Mouse (Mus musculus) C3H10T1/2 (cell line): ENCODE measurements around the gene Napa. TPM values are rescaled to one million over a fixed set of nuclear protein-coding genes. Genes with fewer than 3 reads are reported as not detected.

Experiments
- polyA plus RNA-seq, 2 experiments: library from polyadenylated mRNA; unstranded; fragments of >200 nt; fragmentation: generic; extraction: Trizol; gene quantifications; one replicate each; pipeline ENCODE4 v1.2.1; 2012; ENCODE audit warnings: missing spikeins in 2 of 2

The Napa gene
- 100 to 1,000 TPM in 1 of 2 experiments, 10 to 100 TPM in 1; 94.8 to 117 TPM for polyA plus RNA-seq

GRCm38 (mm10) chr7:16098021-16099017 is at the start of gene Napa:
Gene Napa (plus strand): TSS chr7:16098458.

GRCm38 (mm10) chr7:16061219-16062098 is 36.8 kb upstream of the Napa start, which contains the start of gene Zfp541:
Gene Zfp541 (plus strand): TSS chr7:16061814.

GRCm38 (mm10) chr7:16119569-16120261 is 21.5 kb downstream of the Napa start, which contains the start of gene Kptn:
Gene Kptn (plus strand): TSS chr7:16119895.

GRCm38 (mm10) chr7:16129421-16129845 is 31.2 kb downstream of the Napa start, which contains the start of gene Slc8a2:
Gene Slc8a2 (plus strand): TSS chr7:16129826.

Other genes starting within 250 kb of the Napa start
- not detected for gene Crx, start 218.5 kb upstream of the Napa start, polyA plus RNA-seq
- gene Crxos, start 215.8 kb upstream of the Napa start, polyA plus RNA-seq = not detected
- gene Selenow, start 176.1 kb upstream of the Napa start, polyA plus RNA-seq = 1,000 to 10,000 TPM in 1 of 2 experiments, 100 to 1,000 TPM in 1; 714 to 1,034 TPM
- gene Nop53, start 152.4 kb upstream of the Napa start, polyA plus RNA-seq = 100 to 1,000 TPM; 323 to 348 TPM
- 100 to 1,000 TPM in 1 of 2 experiments, 10 to 100 TPM in 1; 68.9 to 184 TPM for gene Ehd2, start 130.9 kb upstream of the Napa start, polyA plus RNA-seq
- gene Bicra, start 50.5 kb upstream of the Napa start, polyA plus RNA-seq = 1 to 10 TPM in 1 of 2 experiments, under 1 TPM in 1; 0.85 to 7.8 TPM
- under 1 TPM in 1 of 2 experiments, not detected in 1; 0.02 TPM for gene Zfp541, start 36.6 kb upstream of the Napa start, polyA plus RNA-seq
- gene Kptn, start 21.4 kb downstream of the Napa start, polyA plus RNA-seq = 10 to 100 TPM; 22.0 to 35.8 TPM
- gene Slc8a2, start 31.4 kb downstream of the Napa start, polyA plus RNA-seq = under 1 TPM in 1 of 2 experiments, not detected in 1; 0.37 TPM
- gene Meis3, start 76.6 kb downstream of the Napa start, polyA plus RNA-seq = 1 to 10 TPM in 1 of 2 experiments, under 1 TPM in 1; 0.43 to 5.6 TPM
- gene Dhx34, start 123.6 kb downstream of the Napa start, polyA plus RNA-seq = 10 to 100 TPM in 1 of 2 experiments, 1 to 10 TPM in 1; 7.0 to 11.8 TPM
- not detected for gene C5ar2, start 145.7 kb downstream of the Napa start, polyA plus RNA-seq
- not detected for gene C5ar1, start 161.1 kb downstream of the Napa start, polyA plus RNA-seq
- gene Inafm1, start 175.2 kb downstream of the Napa start, polyA plus RNA-seq = 10 to 100 TPM in 1 of 2 experiments, 1 to 10 TPM in 1; 6.0 to 31.6 TPM
- gene Ccdc9, start 188.3 kb downstream of the Napa start, polyA plus RNA-seq = 10 to 100 TPM; 16.9 to 48.0 TPM
- gene Bbc3, start 209.9 kb downstream of the Napa start, polyA plus RNA-seq = 10 to 100 TPM in 1 of 2 experiments, 1 to 10 TPM in 1; 6.2 to 26.3 TPM